Mouse (Mus musculus) liver, postnatal 0 days (tissue): ENCODE data around the gene Fam186b. TPM values are rescaled to one million over a fixed set of nuclear protein-coding genes. Genes with fewer than 3 reads are reported as not detected.
A peak's percentile ranks its signal among the peaks of the same experiment; 100 is the strongest.
"Not testable (repeated sequence)": the region's sequence is repeated elsewhere in the genome, so short reads cannot be mapped to it uniquely, and the experiment has no call there.

Source experiments
- ATAC-seq: fragments of 200-750 bp; cut with Nextera tagmentation; 2 replicates; pipeline ENCODE4 v1.8.0; 2017; ENCODE audit warnings: mild to moderate bottlenecking, moderate library complexity
- DNase-seq: peaks from one replicate; pipeline ENCODE4 v3.0.0-alpha.2; 2016
- H3K27ac ChIP-seq: fragments of 300-500 bp; sonication (generic); 2 replicates; pipeline ENCODE4 v1.5.1; 2014; ENCODE audit warnings: antibody characterized with exemption, moderate library complexity, mild to moderate bottlenecking, low read depth
- H3K27me3 ChIP-seq: fragments of 300-500 bp; sonication (generic); 2 replicates; pipeline ENCODE4 v1.6.1; 2014; ENCODE audit warnings: low read length, control low read depth, mixed read lengths; ENCODE audit not compliant: insufficient read depth
- H3K36me3 ChIP-seq: fragments of 300-500 bp; sonication (generic); replicated peaks from 2 replicates; pipeline ENCODE4 v1.6.1; 2014; ENCODE audit warnings: mild to moderate bottlenecking, control low read depth, low read length, moderate library complexity, mixed read lengths; ENCODE audit not compliant: insufficient read depth
- H3K4me1 ChIP-seq: fragments of 300-500 bp; sonication (generic); 2 replicates; pipeline ENCODE4 v1.6.1; 2014; ENCODE audit warnings: antibody characterized with exemption, mild to moderate bottlenecking, control low read depth; ENCODE audit not compliant: insufficient read depth
- H3K4me2 ChIP-seq: fragments of 300-500 bp; sonication (generic); 2 replicates; pipeline ENCODE4 v1.6.1; 2014; ENCODE audit warnings: low read depth, mild to moderate bottlenecking, low read length, moderate library complexity, mixed read lengths
- H3K4me3 ChIP-seq: fragments of 300-500 bp; sonication (generic); 2 replicates; pipeline ENCODE4 v1.5.1; 2014; ENCODE audit warnings: low read depth, low read length
- H3K9ac ChIP-seq: fragments of 300-500 bp; sonication (generic); replicated peaks from 2 replicates; pipeline ENCODE4 v1.6.1; 2014; ENCODE audit warnings: mild to moderate bottlenecking, moderate library complexity
- H3K9me3 ChIP-seq: fragments of 300-500 bp; sonication (generic); 2 replicates; pipeline ENCODE4 v1.6.1; 2016; ENCODE audit warnings: mild to moderate bottlenecking, control low read depth, low read length, mixed read lengths
- CTCF ChIP-seq: sonication (generic); IDR thresholded peaks from 2 replicates; pipeline ENCODE4 v1.5.1; 2016; ENCODE audit warnings: antibody characterized with exemption, low read depth
- EP300 ChIP-seq: IDR thresholded peaks from 2 replicates; pipeline ENCODE4 v1.6.1; 2016; ENCODE audit warnings: antibody characterized with exemption, low read depth, mild to moderate bottlenecking
- WGBS: fragments of 180-500 bp; shearing (Covaris S2); extraction: QIAGEN DNeasy Blood & Tissue Kit; methylation state at CpG from one replicate; pipeline ENCODE4 v1.1.7; 2014; ENCODE audit not compliant: insufficient replicate concordance; 5-methylcytosine and 5-hydroxymethylcytosine counted together
- polyA plus RNA-seq: library from polyadenylated mRNA; unstranded; fragments of >200 nt; fragmentation: Nextera tagmentation; extraction: Ambion mirVana; gene quantifications from 2 replicates; pipeline ENCODE4 v1.2.1, GENCODE M21; 2015

The Fam186b gene
- polyA plus RNA-seq, 1 experiment from 2014 or later = not detected

- peak; percentile 94 for DNase-seq
- Histone ChIP-seq H3K9me3 (no peaks in the 10 kb centered on the region), H3K27ac (peak within 1 kb of the TSS; percentile 96), H3K4me2 (peak within 1 kb of the TSS; percentile 95), H3K9ac (peak within 1 kb of the TSS; percentile 73), H3K4me1 (peaks cover 25% of the 10 kb centered on the region), H3K4me3 (peak within 1 kb of the TSS; percentile 73), H3K36me3 (peaks cover 8% of the 10 kb centered on the region), H3K27me3 (no peaks in the 10 kb centered on the region)
- TF ChIP-seq CTCF = no peak
- peak; percentile 82 for TF ChIP-seq EP300
- WGBS = under 1% methylated on average over 52 of the region's 52 CpGs
- peak; percentile 93 for ATAC-seq
Observed at GRCm38 (mm10) chr15:99251626-99252380, 43.9 kb downstream of the Fam186b start, which contains the start of gene Mcrs1. Gene Mcrs1 (minus strand): TSS chr15:99251961.

GRCm38 (mm10) chr15:99251111-99251510 lies 44.6 kb downstream of the Fam186b start:
- not testable (repeated sequence) for H3K9me3 ChIP-seq, DNase-seq, H3K27me3 ChIP-seq, H3K27ac ChIP-seq
- Histone ChIP-seq H3K4me2 (peak overlapping the region; percentile 95), H3K4me1 (peaks cover 25% of the 10 kb centered on the region), H3K36me3 (peaks cover 15% of the 10 kb centered on the region), H3K9ac (peak overlapping the region; percentile 73), H3K4me3 (peak overlapping the region; percentile 73)
- under 1% methylated on average over 14 of the region's 15 CpGs for WGBS
- ATAC-seq = peak; percentile 1; the same call in 1 of the 2 replicates

GRCm38 (mm10) chr15:99249938-99250337 lies 45.8 kb downstream of the Fam186b start:
- H3K4me1 ChIP-seq = peaks cover 25% of the 10 kb centered on the region
- H3K36me3 ChIP-seq = peaks cover 23% of the 10 kb centered on the region
- ATAC-seq (no peak), DNase-seq (no peak)
- no peak overlapping the region for H3K27ac ChIP-seq
- H3K9me3 ChIP-seq = no peaks in the 10 kb centered on the region
- H3K27me3 ChIP-seq = no peaks in the 10 kb centered on the region
- H3K9ac ChIP-seq = no peak overlapping the region
- no peak overlapping the region for H3K4me2 ChIP-seq
- no peak overlapping the region for H3K4me3 ChIP-seq
- 86% methylated on average over 7 of the region's 11 CpGs for WGBS
- no peak for TF ChIP-seq CTCF
- no peak for TF ChIP-seq EP300

GRCm38 (mm10) chr15:99248972-99249371 lies 46.7 kb downstream of the Fam186b start:
- Histone ChIP-seq H3K4me3 (no peak overlapping the region), H3K27ac (no peak overlapping the region), H3K9ac (no peak overlapping the region), H3K27me3 (no peaks in the 10 kb centered on the region), H3K4me1 (peaks cover 20% of the 10 kb centered on the region), H3K9me3 (no peaks in the 10 kb centered on the region), H3K36me3 (peaks cover 25% of the 10 kb centered on the region), H3K4me2 (no peak overlapping the region)
- DNase-seq (no peak), ATAC-seq (no peak)
- 92% methylated on average over 9 of the region's 9 CpGs for WGBS
- TF ChIP-seq EP300 (no peak), CTCF (no peak)

GRCm38 (mm10) chr15:99246736-99247135 lies 49.0 kb downstream of the Fam186b start:
- H3K9ac ChIP-seq = not testable (repeated sequence)
- WGBS = 88% methylated on average over 6 of the region's 6 CpGs
- H3K36me3 ChIP-seq = peaks cover 36% of the 10 kb centered on the region

GRCm38 (mm10) chr15:99242045-99242444 lies 53.6 kb downstream of the Fam186b start:
- no peak for TF ChIP-seq CTCF
- no peak for TF ChIP-seq EP300
- H3K9ac ChIP-seq = no peak overlapping the region
- WGBS = 93% methylated on average over 10 of the region's 10 CpGs
- no peak overlapping the region for H3K27ac ChIP-seq
- H3K27me3 ChIP-seq = no peaks in the 10 kb centered on the region
- no peak for ATAC-seq
- H3K4me1 ChIP-seq = no peaks in the 10 kb centered on the region
- peaks cover 28% of the 10 kb centered on the region for H3K36me3 ChIP-seq
- H3K4me2 ChIP-seq = no peak overlapping the region
- H3K4me3 ChIP-seq = no peak overlapping the region
- H3K9me3 ChIP-seq = no peaks in the 10 kb centered on the region
- no peak for DNase-seq

More at GRCm38 (mm10) chr15:99246736-99247135, 49.0 kb downstream of the Fam186b start:
- H3K4me3 ChIP-seq, H3K4me2 ChIP-seq, H3K27me3 ChIP-seq, H3K9me3 ChIP-seq, DNase-seq, ATAC-seq, H3K4me1 ChIP-seq, H3K27ac ChIP-seq: not testable (repeated sequence)
